Mouse (Mus musculus): ENCODE data around the gene Hes1. TPM values are rescaled to one million over a fixed set of nuclear protein-coding genes. Genes with fewer than 3 reads are reported as not detected.
A peak's percentile ranks its signal among the peaks of the same experiment; 100 is the strongest.

Hes1 gene
- polyA plus RNA-seq, 1 experiment from 2014 or later: 68.1 TPM

- no peaks in the 10 kb centered on the region for H3K27me3 ChIP-seq (ENCODE audit: control insufficient read depth, insufficient read depth, low read length)
- no peak overlapping the region for H3K4me2 ChIP-seq (ENCODE audit: low read depth, low read length)
- H3K4me1 ChIP-seq (ENCODE audit: control insufficient read depth, insufficient read depth, low read length): no peaks in the 10 kb centered on the region; the same call in 1 of the 2 replicates
- no peaks in the 10 kb centered on the region for H3K36me3 ChIP-seq (replicated peaks; ENCODE audit: control insufficient read depth, insufficient read depth, low read depth, low read length)
- H3K9ac ChIP-seq (replicated peaks; ENCODE audit: low read length): no peak overlapping the region
- ATAC-seq (replicated peaks; ENCODE audit: insufficient number of reproducible peaks, low FRiP score, low TSS enrichment, low read depth) (no peak), DNase-seq (ENCODE audit: low spot score) (no peak)
- no peak overlapping the region for H3K4me3 ChIP-seq (ENCODE audit: low read depth, low read length)
- WGBS: 57% methylated on average over 12 of the region's 12 CpGs
- no peaks in the 10 kb centered on the region for H3K9me3 ChIP-seq (replicated peaks; ENCODE audit: control insufficient read depth, low read length)
- no peak overlapping the region for H3K27ac ChIP-seq (replicated peaks; ENCODE audit: low read depth, low read length)
These were observed 34.8 kb upstream of the Hes1 start for GRCm38 (mm10) chr16:30029264-30030003.

- ATAC-seq (replicated peaks; ENCODE audit: insufficient number of reproducible peaks, low FRiP score, low TSS enrichment, low read depth) (no peak), DNase-seq (ENCODE audit: low spot score) (no peak)
- H3K4me3 ChIP-seq (ENCODE audit: low read depth, low read length): no peak overlapping the region
- H3K4me2 ChIP-seq (ENCODE audit: low read depth, low read length): no peak overlapping the region
- no peaks in the 10 kb centered on the region for H3K27me3 ChIP-seq (ENCODE audit: control insufficient read depth, insufficient read depth, low read length)
- H3K36me3 ChIP-seq (replicated peaks; ENCODE audit: control insufficient read depth, insufficient read depth, low read depth, low read length): no peaks in the 10 kb centered on the region
- WGBS: 67% methylated on average over 2 of the region's 2 CpGs
- H3K4me1 ChIP-seq (ENCODE audit: control insufficient read depth, insufficient read depth, low read length): no peaks in the 10 kb centered on the region; the same call in 1 of the 2 replicates
- H3K27ac ChIP-seq (replicated peaks; ENCODE audit: low read depth, low read length): no peak overlapping the region
- H3K9me3 ChIP-seq (replicated peaks; ENCODE audit: control insufficient read depth, low read length): no peaks in the 10 kb centered on the region
- no peak overlapping the region for H3K9ac ChIP-seq (replicated peaks; ENCODE audit: low read length)
These were observed 31.8 kb upstream of the Hes1 start for GRCm38 (mm10) chr16:30032326-30032904.

GRCm38 (mm10) chr16:30033390-30033789 lies 30.8 kb upstream of the Hes1 start:
- H3K4me3 ChIP-seq (ENCODE audit: low read depth, low read length): no peak overlapping the region
- WGBS: 85% methylated on average over 3 of the region's 3 CpGs
- ATAC-seq (replicated peaks; ENCODE audit: insufficient number of reproducible peaks, low FRiP score, low TSS enrichment, low read depth): no peak
- no peaks in the 10 kb centered on the region for H3K27me3 ChIP-seq (ENCODE audit: control insufficient read depth, insufficient read depth, low read length)
- no peaks in the 10 kb centered on the region for H3K9me3 ChIP-seq (replicated peaks; ENCODE audit: control insufficient read depth, low read length)
- no peaks in the 10 kb centered on the region for H3K36me3 ChIP-seq (replicated peaks; ENCODE audit: control insufficient read depth, insufficient read depth, low read depth, low read length)
- no peaks in the 10 kb centered on the region for H3K4me1 ChIP-seq (ENCODE audit: control insufficient read depth, insufficient read depth, low read length)
- DNase-seq (ENCODE audit: low spot score): no peak
- H3K27ac ChIP-seq (replicated peaks; ENCODE audit: low read depth, low read length): no peak overlapping the region
- H3K4me2 ChIP-seq (ENCODE audit: low read depth, low read length): no peak overlapping the region
- H3K9ac ChIP-seq (replicated peaks; ENCODE audit: low read length): no peak overlapping the region

GRCm38 (mm10) chr16:30034001-30034400 lies 30.2 kb upstream of the Hes1 start:
- 40% methylated on average over 4 of the region's 4 CpGs for WGBS
- Histone ChIP-seq H3K27me3 (ENCODE audit: control insufficient read depth, insufficient read depth, low read length) (no peaks in the 10 kb centered on the region), H3K36me3 (replicated peaks; ENCODE audit: control insufficient read depth, insufficient read depth, low read depth, low read length) (no peaks in the 10 kb centered on the region), H3K27ac (replicated peaks; ENCODE audit: low read depth, low read length) (no peak overlapping the region), H3K4me2 (ENCODE audit: low read depth, low read length) (no peak overlapping the region), H3K4me3 (ENCODE audit: low read depth, low read length) (no peak overlapping the region), H3K9ac (replicated peaks; ENCODE audit: low read length) (no peak overlapping the region), H3K4me1 (ENCODE audit: control insufficient read depth, insufficient read depth, low read length) (no peaks in the 10 kb centered on the region), H3K9me3 (replicated peaks; ENCODE audit: control insufficient read depth, low read length) (no peaks in the 10 kb centered on the region)
- no peak for ATAC-seq (replicated peaks; ENCODE audit: insufficient number of reproducible peaks, low FRiP score, low TSS enrichment, low read depth)
- DNase-seq (ENCODE audit: low spot score): peak; percentile 36

GRCm38 (mm10) chr16:30034521-30034920 lies 29.7 kb upstream of the Hes1 start:
- H3K36me3 ChIP-seq (replicated peaks; ENCODE audit: control insufficient read depth, insufficient read depth, low read depth, low read length): no peaks in the 10 kb centered on the region

GRCm38 (mm10) chr16:30034979-30035440 lies 29.2 kb upstream of the Hes1 start:
- Histone ChIP-seq H3K27ac (replicated peaks; ENCODE audit: low read depth, low read length) (no peak overlapping the region), H3K4me2 (ENCODE audit: low read depth, low read length) (no peak overlapping the region), H3K9me3 (replicated peaks; ENCODE audit: control insufficient read depth, low read length) (no peaks in the 10 kb centered on the region), H3K27me3 (ENCODE audit: control insufficient read depth, insufficient read depth, low read length) (no peaks in the 10 kb centered on the region), H3K36me3 (replicated peaks; ENCODE audit: control insufficient read depth, insufficient read depth, low read depth, low read length) (no peaks in the 10 kb centered on the region), H3K4me1 (ENCODE audit: control insufficient read depth, insufficient read depth, low read length) (peaks cover 8% of the 10 kb centered on the region), H3K4me3 (ENCODE audit: low read depth, low read length) (no peak overlapping the region), H3K9ac (replicated peaks; ENCODE audit: low read length) (no peak overlapping the region)
- DNase-seq (ENCODE audit: low spot score): no peak
- ATAC-seq (replicated peaks; ENCODE audit: insufficient number of reproducible peaks, low FRiP score, low TSS enrichment, low read depth): no peak
- WGBS: 77% methylated on average over 5 of the region's 5 CpGs

More at GRCm38 (mm10) chr16:30034521-30034920, 29.7 kb upstream of the Hes1 start:
- H3K4me2 ChIP-seq (ENCODE audit: low read depth, low read length): no peak overlapping the region
- no peaks in the 10 kb centered on the region for H3K9me3 ChIP-seq (replicated peaks; ENCODE audit: control insufficient read depth, low read length)
- no peak overlapping the region for H3K27ac ChIP-seq (replicated peaks; ENCODE audit: low read depth, low read length)
- no peak overlapping the region for H3K4me3 ChIP-seq (ENCODE audit: low read depth, low read length)
- 39% methylated on average over 6 of the region's 6 CpGs for WGBS
- no peak for DNase-seq (ENCODE audit: low spot score)
- H3K27me3 ChIP-seq (ENCODE audit: control insufficient read depth, insufficient read depth, low read length): no peaks in the 10 kb centered on the region
- H3K9ac ChIP-seq (replicated peaks; ENCODE audit: low read length): no peak overlapping the region
- peaks cover 4% of the 10 kb centered on the region; the same call in 1 of the 2 replicates for H3K4me1 ChIP-seq (ENCODE audit: control insufficient read depth, insufficient read depth, low read length)
- no peak for ATAC-seq (replicated peaks; ENCODE audit: insufficient number of reproducible peaks, low FRiP score, low TSS enrichment, low read depth)

- Histone ChIP-seq H3K36me3 (replicated peaks; ENCODE audit: control insufficient read depth, insufficient read depth, low read depth, low read length) (no peaks in the 10 kb centered on the region), H3K9me3 (replicated peaks; ENCODE audit: control insufficient read depth, low read length) (no peaks in the 10 kb centered on the region), H3K4me3 (ENCODE audit: low read depth, low read length) (no peak overlapping the region), H3K27me3 (ENCODE audit: control insufficient read depth, insufficient read depth, low read length) (no peaks in the 10 kb centered on the region), H3K4me2 (ENCODE audit: low read depth, low read length) (no peak overlapping the region), H3K4me1 (ENCODE audit: control insufficient read depth, insufficient read depth, low read length) (peaks cover 8% of the 10 kb centered on the region), H3K27ac (replicated peaks; ENCODE audit: low read depth, low read length) (no peak overlapping the region), H3K9ac (replicated peaks; ENCODE audit: low read length) (no peak overlapping the region)
- WGBS: 86% methylated on average over 3 of the region's 3 CpGs
- DNase-seq (ENCODE audit: low spot score) (no peak), ATAC-seq (replicated peaks; ENCODE audit: insufficient number of reproducible peaks, low FRiP score, low TSS enrichment, low read depth) (no peak)
These were observed 28.1 kb upstream of the Hes1 start for GRCm38 (mm10) chr16:30036104-30036503.

Data from embryonic facial prominence, embryonic 11.5 days (tissue).